Mouse (Mus musculus): ENCODE measurements around the gene Cideb.

The Cideb gene

DNA sequence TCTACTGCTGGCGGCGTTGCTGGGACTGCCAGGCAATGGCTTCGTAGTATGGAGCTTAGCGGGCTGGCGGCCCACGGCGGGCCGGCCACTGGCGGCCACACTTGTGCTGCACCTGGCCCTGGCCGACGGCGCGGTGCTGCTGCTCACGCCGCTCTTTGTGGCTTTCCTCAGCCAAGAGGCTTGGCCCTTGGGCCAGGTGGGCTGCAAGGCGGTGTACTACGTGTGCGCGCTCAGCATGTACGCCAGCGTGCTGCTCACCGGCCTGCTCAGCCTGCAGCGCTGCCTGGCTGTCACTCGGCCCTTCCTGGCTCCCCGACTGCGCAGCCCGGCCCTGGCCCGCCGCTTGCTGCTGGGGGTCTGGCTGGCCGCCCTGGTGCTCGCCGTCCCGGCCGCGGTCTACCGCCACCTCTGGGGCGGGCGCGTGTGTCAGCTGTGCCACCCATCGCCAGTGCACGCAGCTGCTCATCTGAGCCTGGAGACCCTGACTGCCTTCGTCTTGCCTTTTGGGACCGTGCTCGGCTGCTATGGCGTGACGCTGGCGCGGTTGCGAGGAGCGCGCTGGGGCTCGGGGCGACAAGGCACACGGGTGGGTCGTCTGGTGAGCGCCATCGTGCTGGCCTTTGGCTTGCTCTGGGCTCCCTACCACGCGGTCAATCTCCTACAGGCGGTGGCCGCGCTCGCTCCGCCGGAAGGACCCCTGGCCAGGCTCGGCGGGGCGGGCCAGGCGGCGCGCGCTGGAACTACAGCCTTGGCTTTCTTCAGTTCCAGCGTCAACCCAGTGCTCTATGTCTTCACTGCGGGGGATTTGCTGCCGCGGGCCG lies 4.0 kb upstream of the Cideb start:
- peak; percentile 80 for DNase-seq

GRCm38 (mm10) chr14:55761163-55761562 lies 2.9 kb upstream of the Cideb start, which contains the start of gene Ltb4r2:
Gene Ltb4r2 (plus strand): TSS chr14:55761428.
- no peak for DNase-seq

GRCm38 (mm10) chr14:55760156-55760555 lies 1.9 kb upstream of the Cideb start:
- DNase-seq, result peak; percentile 84

- no peak for DNase-seq
Measured at GRCm38 (mm10) chr14:55757566-55757965, 692 bp downstream of the Cideb start.

DNA sequence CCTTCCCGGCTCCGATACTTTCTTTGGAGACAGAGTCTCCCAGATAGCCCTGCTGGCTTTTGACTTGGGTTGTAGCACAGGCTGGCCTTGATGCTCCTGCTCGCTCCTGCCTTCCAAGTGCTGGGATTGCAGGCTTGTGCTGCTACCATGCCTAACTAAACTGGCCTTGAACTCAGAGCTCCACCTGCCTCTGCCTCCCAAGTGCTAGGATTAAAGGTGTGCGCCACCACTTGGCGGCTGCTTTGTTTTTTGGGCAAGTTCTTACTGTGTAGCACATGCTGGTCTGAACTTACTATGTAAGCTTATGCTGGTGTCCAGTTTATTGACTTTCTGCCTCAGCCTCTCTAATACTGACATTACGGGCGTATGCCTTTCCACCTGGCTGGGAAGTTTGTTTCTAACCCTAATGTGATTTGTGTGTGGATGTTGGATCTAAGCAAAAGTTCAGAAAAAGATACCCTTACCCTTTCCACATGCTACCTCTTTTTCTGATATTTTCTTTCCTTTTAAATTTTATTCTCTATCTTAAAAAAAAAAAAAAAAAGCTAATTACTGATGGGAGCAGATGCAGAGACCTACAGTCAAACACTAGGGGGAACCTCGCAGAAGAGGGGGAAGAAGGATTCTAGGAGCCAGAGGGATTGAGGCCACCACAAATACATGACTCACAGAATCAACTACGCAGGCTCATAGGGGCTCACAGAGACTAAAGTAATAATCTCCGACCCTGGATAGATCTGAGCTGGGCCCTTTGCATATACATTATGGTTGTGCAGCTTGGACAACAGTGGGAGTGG lies 11.0 kb downstream of the Cideb start:
- no peak for DNase-seq

GRCm38 (mm10) chr14:55745861-55746237 lies 12.4 kb downstream of the Cideb start:
- no peak for DNase-seq

- DNase-seq, result peak; percentile 93
Measured at GRCm38 (mm10) chr14:55745180-55745860, 12.9 kb downstream of the Cideb start, which contains the start of the genes Dhrs1 and Nop9. Gene Dhrs1 (minus strand): TSS chr14:55745690. Gene Nop9 (plus strand): TSS chr14:55745693.

GRCm38 (mm10) chr14:55743711-55744110 lies 14.5 kb downstream of the Cideb start:
- peak; percentile 83 for DNase-seq

GRCm38 (mm10) chr14:55737086-55737687 lies 21.1 kb downstream of the Cideb start:
- no peak for DNase-seq

GRCm38 (mm10) chr14:55735758-55736157 lies 22.5 kb downstream of the Cideb start:
- no peak for DNase-seq

DNA sequence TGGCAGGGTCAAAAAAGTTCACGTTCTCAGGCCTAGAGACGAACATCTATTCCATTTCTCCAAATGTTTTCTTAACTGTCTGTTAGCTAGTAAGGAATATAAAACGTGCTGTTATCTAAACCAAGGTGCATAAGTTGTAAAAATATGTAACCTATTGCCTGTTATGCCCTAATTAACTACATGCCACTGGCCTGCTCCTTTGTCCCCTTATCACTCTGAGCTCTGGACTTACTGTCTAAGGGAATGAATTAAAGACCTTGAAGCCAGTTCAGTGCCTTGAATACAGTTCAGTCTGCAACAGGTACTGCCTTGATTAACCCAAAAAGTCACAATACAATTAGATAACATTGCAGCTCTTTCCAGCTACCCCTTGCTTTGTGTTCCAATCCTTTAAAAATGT lies 22.9 kb downstream of the Cideb start:
- DNase-seq, result no peak

DNA sequence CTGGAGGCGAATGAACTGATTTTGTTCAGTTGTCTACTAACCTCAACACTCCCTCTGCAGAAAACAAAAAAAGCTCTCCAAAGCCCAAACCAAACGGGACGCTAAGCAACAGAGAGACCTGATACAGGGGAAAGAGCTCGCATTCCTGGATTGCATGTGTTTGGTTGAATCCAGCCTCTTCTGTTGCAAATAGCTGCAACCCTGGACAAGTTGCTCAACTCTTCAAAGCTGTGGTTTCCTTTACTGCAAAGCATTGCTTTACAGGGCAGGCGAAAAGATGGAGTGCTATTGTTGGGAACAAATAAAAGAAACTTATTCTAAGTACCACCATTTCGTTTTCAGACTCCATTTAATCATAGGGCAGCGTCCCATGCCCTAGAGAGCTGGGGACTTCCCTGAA lies 23.4 kb downstream of the Cideb start:
- no peak for DNase-seq

- no peak for DNase-seq
Measured at GRCm38 (mm10) chr14:55733889-55734288, 24.4 kb downstream of the Cideb start.

GRCm38 (mm10) chr14:55730531-55731032 lies 27.7 kb downstream of the Cideb start:
- DNase-seq, result no peak

- no peak for DNase-seq
Measured at GRCm38 (mm10) chr14:55730116-55730515, 28.1 kb downstream of the Cideb start.

DNA sequence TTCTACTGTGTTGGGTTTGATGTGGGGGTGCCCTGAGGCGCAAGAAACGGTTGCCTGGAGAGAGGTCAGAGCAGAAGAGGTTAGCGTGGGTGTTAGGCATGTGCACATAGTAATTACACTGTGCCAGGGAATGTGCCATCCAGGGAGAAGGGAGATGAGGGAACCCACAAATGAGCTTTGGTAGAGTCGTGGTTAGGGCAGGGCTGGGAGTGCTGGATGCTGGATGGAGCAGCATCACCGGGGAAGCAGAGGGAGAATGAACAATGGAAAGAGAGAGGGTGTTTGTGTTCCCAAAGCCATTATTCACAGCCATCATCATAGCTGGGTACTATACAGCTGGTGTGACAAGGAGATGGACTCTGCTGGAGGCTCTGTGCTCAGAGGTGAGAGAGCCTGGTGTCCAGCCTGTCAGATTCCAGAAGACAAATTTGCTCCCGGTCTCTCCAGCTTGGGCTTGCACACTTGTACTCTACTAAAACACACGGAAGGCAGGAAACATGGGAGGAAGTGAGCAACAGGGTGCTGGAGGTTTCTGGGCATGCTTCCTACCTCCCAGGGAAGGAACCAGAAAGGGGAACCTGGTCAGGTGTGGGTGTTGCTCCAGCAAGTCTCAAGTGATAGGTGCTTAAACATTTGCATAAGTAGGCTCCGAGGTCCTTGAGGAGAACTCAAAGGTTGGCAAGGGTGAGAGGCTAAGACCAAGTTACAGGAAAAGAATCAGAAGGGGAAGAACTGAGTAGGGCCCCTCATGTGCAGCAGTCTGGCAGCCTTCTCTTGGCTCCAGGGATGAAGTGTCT lies 30.2 kb downstream of the Cideb start:
- no peak for DNase-seq

GRCm38 (mm10) chr14:55726261-55726660 lies 32.0 kb downstream of the Cideb start:
- DNase-seq, result no peak

DNA sequence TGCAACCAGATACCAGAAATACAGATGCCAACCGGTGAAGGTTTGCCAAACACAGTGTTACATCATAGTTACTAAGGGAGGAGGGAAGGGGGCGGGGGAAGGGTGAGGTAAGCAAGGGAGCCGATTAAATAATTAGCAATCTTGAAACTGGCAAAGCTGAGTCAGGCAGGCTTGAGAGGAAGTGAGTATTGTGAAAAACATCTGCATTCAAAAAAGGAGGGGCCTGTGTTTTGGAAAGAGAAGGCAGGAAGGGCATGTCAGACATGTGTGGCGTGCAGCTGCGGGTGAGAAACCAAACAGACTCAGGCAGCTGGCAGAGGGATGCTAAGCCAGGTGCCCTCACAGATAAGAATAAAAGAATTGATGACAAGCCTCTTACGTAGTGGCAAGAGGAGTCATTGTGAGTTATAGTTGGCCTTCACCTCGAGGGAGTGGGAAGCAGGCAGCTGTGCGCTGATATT lies 33.8 kb downstream of the Cideb start:
- DNase-seq, result no peak

DNA sequence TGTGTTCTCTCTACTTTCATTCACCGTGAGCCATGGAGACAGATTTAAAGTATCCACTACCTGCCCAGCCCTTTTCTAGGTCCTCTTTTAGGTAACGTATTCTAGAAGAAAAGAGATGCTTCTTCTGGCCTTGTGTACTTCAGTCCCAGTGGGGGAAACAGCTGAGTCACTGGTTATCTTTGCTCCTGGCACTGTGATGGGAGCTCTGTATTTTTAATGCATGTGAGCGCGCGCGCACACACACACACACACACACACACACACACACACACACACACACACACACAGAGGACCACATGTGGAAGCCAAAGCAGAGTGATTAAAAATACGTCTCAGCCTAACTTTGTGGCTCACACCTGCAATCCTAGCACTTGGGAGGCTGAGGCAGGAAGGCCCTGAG lies 34.8 kb downstream of the Cideb start:
- no peak for DNase-seq

- DNase-seq, result peak; percentile 10
Measured at GRCm38 (mm10) chr14:55722438-55722945, 35.8 kb downstream of the Cideb start.

- DNase-seq, result peak; percentile 97
Measured at GRCm38 (mm10) chr14:55721700-55722437, 36.4 kb downstream of the Cideb start, which contains the start of gene Rabggta. Gene Rabggta (minus strand): TSS chr14:55722263.

Measured in embryo, embryonic 11 days (tissue).